Mouse (Mus musculus) limb, embryonic 10.5 days (tissue): ENCODE results near the gene Batf. TPM values are rescaled to one million over a fixed set of nuclear protein-coding genes. Genes with fewer than 3 reads are reported as not detected.

ENCODE experiments used
- DNase-seq: peaks from one replicate; pipeline ENCODE4 v3.0.0-alpha.2; 2017; ENCODE audit warnings: low spot score
- H3K27ac ChIP-seq: fragments of 300-500 bp; sonication (generic); 2 replicates; pipeline ENCODE4 v1.5.1; 2016; ENCODE audit warnings: mild to moderate bottlenecking
- H3K27me3 ChIP-seq: fragments of 300-500 bp; sonication (generic); 2 replicates; pipeline ENCODE4 v1.6.1; 2016; ENCODE audit warnings: low read depth, mild to moderate bottlenecking; ENCODE audit not compliant: poor library complexity, severe bottlenecking
- H3K36me3 ChIP-seq: fragments of 300-500 bp; sonication (generic); 2 replicates; pipeline ENCODE4 v1.6.1; 2016; ENCODE audit warnings: mild to moderate bottlenecking, moderate library complexity
- H3K4me1 ChIP-seq: fragments of 300-500 bp; sonication (generic); 2 replicates; pipeline ENCODE4 v1.6.1; 2016
- H3K4me3 ChIP-seq: fragments of 300-500 bp; sonication (generic); 2 replicates; pipeline ENCODE4 v1.5.1; 2016; ENCODE audit warnings: mild to moderate bottlenecking, moderate library complexity
- H3K9me3 ChIP-seq: fragments of 300-500 bp; sonication (generic); replicated peaks from 2 replicates; pipeline ENCODE4 v1.6.1; 2016; ENCODE audit warnings: mild to moderate bottlenecking
- WGBS: fragments of 180-500 bp; shearing (Covaris S2); methylation state at CpG from one replicate; pipeline ENCODE4 v1.1.7; 2016; 5-methylcytosine and 5-hydroxymethylcytosine counted together
- polyA plus RNA-seq: library from polyadenylated mRNA; unstranded; fragments of >200 nt; fragmentation: Nextera tagmentation; extraction: Ambion mirVana; gene quantifications from 2 replicates; pipeline ENCODE4 v1.2.1, GENCODE M21; 2016

The Batf gene
- 0.74 and 1.5 TPM in 2 replicates for polyA plus RNA-seq

DNA sequence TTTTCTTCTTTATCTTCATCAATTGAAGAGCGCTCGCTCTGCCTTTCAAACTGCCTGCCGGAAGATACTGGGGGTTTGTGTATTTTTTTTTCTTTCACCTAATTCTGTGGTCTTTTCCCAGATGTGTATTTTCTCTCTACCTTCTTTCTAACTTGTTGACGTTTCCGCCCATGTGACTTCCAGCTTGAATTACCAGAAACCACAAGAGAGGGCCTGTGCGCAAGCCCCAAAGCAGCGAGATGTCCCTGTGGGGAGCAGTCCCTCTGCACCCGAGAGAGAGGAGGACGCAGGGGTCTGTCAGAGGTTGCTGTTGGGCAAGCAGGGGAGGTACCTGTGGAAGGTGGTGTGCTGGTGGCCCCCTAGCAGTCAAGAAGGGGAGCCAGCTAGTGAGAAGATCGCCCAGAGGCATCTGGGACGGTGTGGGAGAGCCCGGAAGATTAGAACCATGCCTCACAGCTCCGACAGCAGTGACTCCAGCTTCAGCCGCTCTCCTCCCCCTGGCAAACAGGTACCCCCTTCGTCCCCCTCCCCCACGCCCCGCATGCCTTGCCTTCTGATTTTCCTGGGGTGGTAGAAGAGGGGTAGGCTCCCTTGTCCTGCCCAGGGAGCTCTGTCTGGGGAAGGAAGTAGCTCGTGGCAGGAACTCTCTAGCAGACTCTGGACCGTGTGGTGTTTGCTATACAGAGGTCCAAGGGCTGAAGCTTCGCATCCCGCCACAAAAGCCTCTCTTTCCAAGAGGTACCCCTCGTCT lies at the start of gene Batf:
Gene Batf (plus strand): TSS at position 204 of the 751 bp plus-strand sequence.
- H3K27me3 ChIP-seq = peaks cover 9% of the 10 kb centered on the region
- WGBS = 47% methylated on average over 22 of the region's 22 CpGs
- 0 out of 2 replicates have a peak within 1 kb of the TSS, but pooled peaks have one; percentile 16 for H3K27ac ChIP-seq
- no peak for DNase-seq
- no peaks in the 10 kb centered on the region for H3K36me3 ChIP-seq
- no peaks in the 10 kb centered on the region for H3K9me3 ChIP-seq
- peaks cover 7% of the 10 kb centered on the region for H3K4me1 ChIP-seq
- peak within 1 kb of the TSS; percentile 26; the same call in 1 of the 2 replicates for H3K4me3 ChIP-seq

- no peak overlapping the region for H3K27ac ChIP-seq
- H3K9me3 ChIP-seq = no peaks in the 10 kb centered on the region
- H3K4me1 ChIP-seq = peaks cover 6% of the 10 kb centered on the region; the same call in 1 of the 2 replicates
- no peak for DNase-seq
- WGBS = 84% methylated on average over 9 of the region's 9 CpGs
- H3K36me3 ChIP-seq = no peaks in the 10 kb centered on the region
- H3K27me3 ChIP-seq = no peaks in the 10 kb centered on the region
- no peak overlapping the region for H3K4me3 ChIP-seq
These were observed 48.5 kb upstream of the Batf start for GRCm38 (mm10) chr12:85637932-85638331.

DNA sequence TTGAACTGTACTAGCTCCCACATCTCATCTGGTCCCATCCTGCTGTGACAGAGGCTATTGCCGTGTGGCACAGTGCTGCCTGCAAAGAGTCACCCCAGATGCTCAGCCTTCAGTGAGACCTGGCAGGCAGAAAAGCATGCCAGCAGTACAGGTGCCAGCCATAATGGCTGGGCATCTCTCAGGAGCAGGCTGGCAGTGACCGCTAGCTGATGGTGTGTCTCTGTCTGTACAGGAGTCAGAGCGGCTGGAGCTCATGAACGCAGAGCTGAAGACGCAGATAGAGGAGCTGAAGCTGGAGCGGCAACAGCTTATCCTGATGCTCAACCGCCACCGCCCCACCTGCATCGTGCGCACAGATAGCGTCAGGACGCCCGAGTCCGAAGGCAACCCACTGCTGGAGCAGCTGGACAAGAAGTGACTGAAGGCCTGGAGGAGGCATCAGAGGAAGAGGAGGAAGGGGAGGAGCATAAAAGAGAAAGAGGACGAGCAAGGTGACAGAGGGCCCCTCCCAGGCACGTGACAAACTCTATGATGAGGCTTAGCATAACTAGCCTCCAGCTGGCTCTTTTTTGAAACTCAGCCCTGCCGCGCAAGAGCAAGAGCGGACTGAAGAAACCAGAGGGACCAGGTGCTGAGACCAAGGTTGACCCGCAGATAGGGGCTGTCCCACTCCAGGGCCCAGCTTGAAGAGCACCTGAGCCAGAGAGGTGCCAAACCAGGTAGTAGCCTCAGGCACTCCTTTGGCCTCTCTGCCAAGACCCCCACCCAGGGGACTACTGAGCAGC lies 47.7 kb upstream of the Batf start:
- Histone ChIP-seq H3K27ac (no peak overlapping the region), H3K36me3 (no peaks in the 10 kb centered on the region), H3K4me3 (no peak overlapping the region), H3K4me1 (peaks cover 6% of the 10 kb centered on the region; the same call in 1 of the 2 replicates), H3K9me3 (no peaks in the 10 kb centered on the region), H3K27me3 (no peaks in the 10 kb centered on the region)
- peak; percentile 26 for DNase-seq
- 80% methylated on average over 20 of the region's 20 CpGs for WGBS

GRCm38 (mm10) chr12:85639326-85640008 lies 47.0 kb upstream of the Batf start:
- Histone ChIP-seq H3K9me3 (no peaks in the 10 kb centered on the region), H3K4me3 (no peak overlapping the region), H3K4me1 (peaks cover 11% of the 10 kb centered on the region; the same call in 1 of the 2 replicates), H3K27ac (no peak overlapping the region), H3K36me3 (no peaks in the 10 kb centered on the region), H3K27me3 (no peaks in the 10 kb centered on the region)
- DNase-seq = no peak
- 87% methylated on average over 12 of the region's 12 CpGs for WGBS

- Histone ChIP-seq H3K27ac (peak overlapping the region; percentile 21; the same call in 1 of the 2 replicates), H3K4me1 (peaks cover 11% of the 10 kb centered on the region; the same call in 1 of the 2 replicates), H3K27me3 (no peaks in the 10 kb centered on the region), H3K9me3 (no peaks in the 10 kb centered on the region), H3K36me3 (no peaks in the 10 kb centered on the region), H3K4me3 (no peak overlapping the region)
- no peak for DNase-seq
- WGBS = 83% methylated on average over 10 of the region's 10 CpGs
These were observed 45.5 kb upstream of the Batf start for GRCm38 (mm10) chr12:85640852-85641563.

DNA sequence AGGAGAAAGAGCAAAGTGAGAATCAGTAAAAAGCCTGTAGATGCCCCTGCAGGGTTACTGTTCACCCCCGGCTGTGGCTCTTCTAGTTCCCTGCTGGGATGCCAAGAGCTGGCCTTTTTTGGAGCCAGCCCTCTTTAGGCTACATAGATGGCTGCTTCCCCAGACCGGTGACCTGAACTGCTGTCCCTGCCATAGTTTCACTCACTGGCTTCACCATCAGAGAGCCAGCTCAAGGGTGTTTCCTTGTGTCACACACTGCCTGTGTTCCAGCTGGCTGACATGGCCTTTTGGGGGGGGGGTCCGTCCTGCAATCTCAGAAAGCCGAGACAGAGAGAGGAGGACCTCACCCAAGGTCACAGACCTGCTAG lies 44.9 kb upstream of the Batf start:
- Histone ChIP-seq H3K36me3 (no peaks in the 10 kb centered on the region), H3K4me1 (peaks cover 11% of the 10 kb centered on the region; the same call in 1 of the 2 replicates), H3K9me3 (no peaks in the 10 kb centered on the region), H3K27ac (peak overlapping the region; percentile 21; the same call in 1 of the 2 replicates), H3K27me3 (no peaks in the 10 kb centered on the region), H3K4me3 (no peak overlapping the region)
- DNase-seq = no peak
- WGBS = 62% methylated on average over 4 of the region's 4 CpGs

DNA sequence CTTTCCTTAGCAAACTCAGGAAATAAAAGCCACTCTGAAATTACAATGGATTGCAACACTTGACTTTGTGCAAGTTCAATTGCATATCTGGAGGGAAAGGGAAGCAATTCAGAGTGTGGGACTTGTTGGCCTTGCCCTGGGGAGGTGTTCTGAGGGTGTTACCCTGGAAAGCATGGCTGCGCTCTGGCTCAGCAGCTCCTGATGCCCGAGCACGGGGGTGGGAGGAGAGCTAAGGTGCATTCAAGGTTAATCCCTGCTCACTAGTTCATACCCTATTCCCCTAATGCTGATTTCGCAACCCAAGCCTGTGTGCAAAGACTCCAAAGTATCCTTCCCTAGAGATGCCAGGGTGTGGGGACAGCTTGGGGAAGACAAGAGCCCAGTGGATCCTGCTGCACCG lies 42.7 kb upstream of the Batf start:
- Histone ChIP-seq H3K36me3 (no peaks in the 10 kb centered on the region), H3K4me1 (peaks cover 11% of the 10 kb centered on the region; the same call in 1 of the 2 replicates), H3K4me3 (no peak overlapping the region), H3K27me3 (no peaks in the 10 kb centered on the region), H3K27ac (no peak overlapping the region), H3K9me3 (no peaks in the 10 kb centered on the region)
- WGBS = 76% methylated on average over 5 of the region's 5 CpGs
- DNase-seq = no peak

GRCm38 (mm10) chr12:85645664-85646063 lies 40.8 kb upstream of the Batf start:
- DNase-seq = no peak
- WGBS = 86% methylated on average over 4 of the region's 4 CpGs
- Histone ChIP-seq H3K4me1 (peaks cover 11% of the 10 kb centered on the region; the same call in 1 of the 2 replicates), H3K27me3 (no peaks in the 10 kb centered on the region), H3K4me3 (no peak overlapping the region), H3K9me3 (no peaks in the 10 kb centered on the region), H3K36me3 (no peaks in the 10 kb centered on the region), H3K27ac (no peak overlapping the region)

- H3K36me3 ChIP-seq = no peaks in the 10 kb centered on the region
- no peak overlapping the region for H3K4me3 ChIP-seq
- H3K27me3 ChIP-seq = no peaks in the 10 kb centered on the region
- WGBS = 48% methylated on average over 10 of the region's 10 CpGs
- DNase-seq = no peak
- no peaks in the 10 kb centered on the region for H3K9me3 ChIP-seq
- H3K27ac ChIP-seq = no peak overlapping the region
- 0 out of 2 replicates have a peak, but pooled peaks cover 4% of the 10 kb centered on the region for H3K4me1 ChIP-seq
These were observed 39.1 kb upstream of the Batf start for GRCm38 (mm10) chr12:85647346-85647745.

DNA sequence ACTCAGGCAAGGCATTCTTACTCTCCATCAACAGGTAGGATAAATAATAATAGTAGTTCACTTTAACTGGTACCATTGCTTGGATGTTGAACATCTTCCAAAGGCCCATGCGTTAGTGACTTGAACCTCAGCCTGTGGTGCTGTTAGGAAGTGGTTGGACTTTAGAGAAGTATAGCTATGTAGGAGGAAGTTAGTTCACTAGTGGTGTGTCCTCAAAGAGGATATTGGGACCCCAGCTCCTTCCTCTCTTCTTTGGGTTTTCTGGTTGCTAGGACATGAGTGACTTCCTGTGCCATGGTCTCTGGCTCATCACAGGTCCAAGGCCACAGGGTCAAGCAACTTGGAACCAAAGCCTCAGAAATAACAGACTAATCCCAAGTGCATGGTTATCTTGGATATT lies 38.5 kb upstream of the Batf start:
- H3K9me3 ChIP-seq = no peaks in the 10 kb centered on the region
- WGBS = 77% methylated on average over 1 of the region's 1 CpGs
- no peaks in the 10 kb centered on the region for H3K36me3 ChIP-seq
- 0 out of 2 replicates have a peak, but pooled peaks cover 4% of the 10 kb centered on the region for H3K4me1 ChIP-seq
- H3K4me3 ChIP-seq = no peak overlapping the region
- no peak overlapping the region for H3K27ac ChIP-seq
- DNase-seq = no peak
- no peaks in the 10 kb centered on the region for H3K27me3 ChIP-seq

GRCm38 (mm10) chr12:85659319-85659718 lies 27.1 kb upstream of the Batf start:
- 78% methylated on average over 2 of the region's 2 CpGs for WGBS
- no peaks in the 10 kb centered on the region for H3K9me3 ChIP-seq
- H3K27me3 ChIP-seq = no peaks in the 10 kb centered on the region
- H3K27ac ChIP-seq = no peak overlapping the region
- DNase-seq = no peak
- no peak overlapping the region for H3K4me3 ChIP-seq
- no peaks in the 10 kb centered on the region for H3K36me3 ChIP-seq
- no peaks in the 10 kb centered on the region for H3K4me1 ChIP-seq

GRCm38 (mm10) chr12:85660855-85661254 lies 25.6 kb upstream of the Batf start:
- WGBS = 95% methylated on average over 12 of the region's 12 CpGs
- no peak overlapping the region for H3K4me3 ChIP-seq
- no peak for DNase-seq
- H3K27ac ChIP-seq = no peak overlapping the region
- H3K9me3 ChIP-seq = no peaks in the 10 kb centered on the region
- H3K36me3 ChIP-seq = no peaks in the 10 kb centered on the region
- no peaks in the 10 kb centered on the region for H3K27me3 ChIP-seq
- no peaks in the 10 kb centered on the region for H3K4me1 ChIP-seq
